ENCODE assay signal across 20 mouse cellular contexts in the genomic region with DNA sequence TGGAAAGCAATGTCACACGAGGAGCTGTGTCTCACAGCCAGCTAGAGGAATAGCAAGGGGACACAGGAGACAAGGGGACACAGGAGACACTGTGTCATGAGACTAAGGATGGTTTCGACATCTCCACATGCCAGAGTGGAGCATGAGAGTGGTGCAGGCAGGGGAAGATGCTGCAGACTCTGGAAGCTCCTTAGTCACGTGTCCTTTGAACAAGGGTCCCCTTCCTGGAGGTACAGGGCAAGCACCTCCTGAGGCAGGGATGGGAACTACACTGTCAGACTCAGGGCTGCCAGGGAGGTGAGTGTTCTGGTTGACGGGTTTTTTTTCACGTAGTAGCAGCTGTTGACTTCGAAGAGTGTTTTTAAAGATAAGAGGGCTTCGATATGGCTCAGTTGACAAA.
A peak's percentile ranks its signal among the peaks of the same experiment; 100 is the strongest.
DNase-seq lines count a peak whose midpoint lies in the region; ATAC-seq and TF ChIP-seq lines count a peak whose summit lies in the region.
"Had no signal": no experiment of that assay in that cellular context is flagged by ENCODE, and none has a peak within 500 bp of the region (broad histone marks: within the 10 kb centered on the region; RNA-seq: fewer than 3 reads in every experiment).

No protein-coding gene starts in this region.

- WGBS in intestine, postnatal 0 days, result 21% methylated on average over 7 of the region's 7 CpGs
- 20% methylated on average over 7 of the region's 7 CpGs for WGBS in intestine, embryonic 15.5 days
- WGBS in lung, postnatal 0 days, result 21% methylated on average over 7 of the region's 7 CpGs

- no peak overlapping the region for H3K4me3 ChIP-seq in intestine, postnatal 0 days (ENCODE audit: low read depth, low read length)
- no peak overlapping the region for H3K4me3 ChIP-seq in intestine, embryonic 15.5 days (replicated peaks)
- no peak overlapping the region for H3K4me3 ChIP-seq in lung, postnatal 0 days (ENCODE audit: low read depth, low read length)
- no peak overlapping the region for H3K4me3 ChIP-seq in MEL (ENCODE audit: control insufficient read depth in 1 of 2, insufficient read depth in 1 of 2, low read depth in 2 of 2, low read length in 2 of 2)
- H3K4me3 ChIP-seq: hindbrain, embryonic 15.5 days; midbrain, embryonic 12.5 days; stomach, embryonic 15.5 days had no signal

- TF ChIP-seq EP300 in lung, postnatal 0 days (IDR thresholded peaks at IDR 0.05), result no peak
- no peak for TF ChIP-seq EP300 in MEL (IDR thresholded peaks at IDR 0.05; ENCODE audit: low read depth in 1 of 2, low read length in 2 of 2)

- DNase-seq in lung, postnatal 0 days (ENCODE audit: low spot score), result no peak
- DNase-seq in lung, postnatal 36 days, result no peak
- peak; percentile 16 for DNase-seq in MEL (ENCODE audit: low read depth, low spot score)
- DNase-seq in urinary bladder, postnatal 25 days (ENCODE audit: low spot score), result no peak
- DNase-seq in urinary bladder, adult 2 months (ENCODE audit: low spot score), result no peak
- DNase-seq: adrenal gland, adult 8-10 months; cerebellum, adult 18-20 months; gastrocnemius, postnatal 25 days; kidney, adult 8-10 months; layer of hippocampus, postnatal 36 days; left cerebral cortex, postnatal 4 days; right cerebral cortex, adult 18-20 months had no signal

- TF ChIP-seq POLR2A in MEL (IDR thresholded peaks at IDR 0.05; ENCODE audit: control insufficient read depth in 1 of 2, insufficient read depth in 1 of 2, low read depth in 1 of 2, low read length in 2 of 2, poor library complexity in 1 of 2), result no peak

- TF ChIP-seq RAD21 in MEL (IDR thresholded peaks at IDR 0.05; ENCODE audit: low read depth, low read length), result no peak

- H3K27me3 ChIP-seq in intestine, postnatal 0 days (replicated peaks; ENCODE audit: control insufficient read depth, insufficient read depth, low read length), result 0 out of 2 replicates have a peak, but pooled peaks cover 7% of the 10 kb centered on the region
- H3K27me3 ChIP-seq in intestine, embryonic 15.5 days (replicated peaks), result no peaks in the 10 kb centered on the region
- H3K27me3 ChIP-seq in lung, postnatal 0 days (replicated peaks; ENCODE audit: insufficient read depth, low read length), result no peaks in the 10 kb centered on the region
- peaks cover 18 to 27% of the 10 kb centered on the region in 2 experiments for H3K27me3 ChIP-seq in MEL (ENCODE audit: control insufficient read depth in 1 of 2, insufficient read depth in 2 of 2, low read length in 2 of 2)
- H3K27me3 ChIP-seq: hindbrain, embryonic 15.5 days; midbrain, embryonic 12.5 days; stomach, embryonic 15.5 days had no signal

- H3K4me2 ChIP-seq in intestine, postnatal 0 days (replicated peaks; ENCODE audit: low read depth), result no peak overlapping the region
- no peak overlapping the region for H3K4me2 ChIP-seq in intestine, embryonic 15.5 days (replicated peaks)
- no peak overlapping the region for H3K4me2 ChIP-seq in lung, postnatal 0 days (replicated peaks; ENCODE audit: low read depth, low read length)
- H3K4me2 ChIP-seq: heart, embryonic 11.5 days; hindbrain, embryonic 15.5 days; liver, embryonic 11.5 days; midbrain, embryonic 12.5 days; stomach, embryonic 15.5 days had no signal

- no peak overlapping the region for H3K9ac ChIP-seq in intestine, postnatal 0 days (ENCODE audit: low read depth, low read length)
- no peak overlapping the region for H3K9ac ChIP-seq in intestine, embryonic 15.5 days
- no peak overlapping the region for H3K9ac ChIP-seq in lung, postnatal 0 days (replicated peaks; ENCODE audit: low read depth)
- no peak overlapping the region for H3K9ac ChIP-seq in MEL (ENCODE audit: control insufficient read depth, low read depth, low read length, poor library complexity, severe bottlenecking)
- H3K9ac ChIP-seq: hindbrain, embryonic 15.5 days; midbrain, embryonic 12.5 days; stomach, embryonic 15.5 days had no signal

- H3K36me3 ChIP-seq in intestine, postnatal 0 days (ENCODE audit: control insufficient read depth, insufficient read depth), result no peaks in the 10 kb centered on the region
- no peaks in the 10 kb centered on the region for H3K36me3 ChIP-seq in intestine, embryonic 15.5 days
- no peaks in the 10 kb centered on the region for H3K36me3 ChIP-seq in lung, postnatal 0 days (ENCODE audit: insufficient read depth, low read length)
- H3K36me3 ChIP-seq in MEL (ENCODE audit: control insufficient read depth in 1 of 2, insufficient read depth in 2 of 2, low read length in 2 of 2), result no peaks in the 10 kb centered on the region
- H3K36me3 ChIP-seq: hindbrain, embryonic 15.5 days; midbrain, embryonic 12.5 days; stomach, embryonic 15.5 days had no signal

- H3K4me1 ChIP-seq in intestine, postnatal 0 days (replicated peaks; ENCODE audit: control insufficient read depth, insufficient read depth, low read length), result no peaks in the 10 kb centered on the region
- no peaks in the 10 kb centered on the region for H3K4me1 ChIP-seq in intestine, embryonic 15.5 days (replicated peaks)
- H3K4me1 ChIP-seq in lung, postnatal 0 days (ENCODE audit: insufficient read depth, low read depth, low read length), result no peaks in the 10 kb centered on the region
- no peaks in the 10 kb centered on the region for H3K4me1 ChIP-seq in MEL (ENCODE audit: control insufficient read depth in 1 of 2, insufficient read depth in 2 of 2, low read length in 2 of 2)
- H3K4me1 ChIP-seq: midbrain, embryonic 12.5 days; stomach, embryonic 15.5 days had no signal

- H3K27ac ChIP-seq in intestine, postnatal 0 days (ENCODE audit: low read depth, low read length), result no peak overlapping the region
- H3K27ac ChIP-seq in intestine, embryonic 15.5 days, result no peak overlapping the region
- no peak overlapping the region for H3K27ac ChIP-seq in lung, postnatal 0 days (ENCODE audit: low read length)
- no peak overlapping the region for H3K27ac ChIP-seq in MEL (ENCODE audit: control insufficient read depth, low read depth, low read length)
- H3K27ac ChIP-seq: hindbrain, embryonic 15.5 days; midbrain, embryonic 12.5 days; stomach, embryonic 15.5 days had no signal

- TF ChIP-seq CTCF in intestine, postnatal 0 days (IDR thresholded peaks at IDR 0.05; ENCODE audit: low read depth), result peak; percentile 40
- TF ChIP-seq CTCF in lung, postnatal 0 days (IDR thresholded peaks at IDR 0.05), result peak; percentile 29
- TF ChIP-seq CTCF in MEL (IDR thresholded peaks at IDR 0.05 in 2 of 3, conservative IDR thresholded peaks at IDR 0.05 in 1 of 3; ENCODE audit: control insufficient read depth in 1 of 3, insufficient read depth in 1 of 3, low read depth in 2 of 3, low read length in 3 of 3, poor library complexity in 1 of 3, severe bottlenecking in 1 of 3), result no peak

- H3K9me3 ChIP-seq in intestine, postnatal 0 days (ENCODE audit: control insufficient read depth), result no peaks in the 10 kb centered on the region
- H3K9me3 ChIP-seq in intestine, embryonic 15.5 days, result no peaks in the 10 kb centered on the region
- H3K9me3 ChIP-seq in lung, postnatal 0 days (ENCODE audit: low read length), result no peaks in the 10 kb centered on the region
- no peaks in the 10 kb centered on the region for H3K9me3 ChIP-seq in MEL (replicated peaks; ENCODE audit: insufficient read depth, low read length)
- H3K9me3 ChIP-seq: hindbrain, embryonic 15.5 days; midbrain, embryonic 12.5 days; stomach, embryonic 15.5 days had no signal

- no peak for ATAC-seq in intestine, postnatal 0 days
- ATAC-seq in intestine, embryonic 15.5 days, result no peak
- ATAC-seq in lung, postnatal 0 days, result no peak
- ATAC-seq in megakaryocyte progenitor cell, adult 5-6 weeks (replicated peaks; ENCODE audit: poor library complexity), result 0 out of 2 replicates have a peak, but pooled peaks have one; percentile 17

- H3K79me2 ChIP-seq in MEL (ENCODE audit: control insufficient read depth, insufficient read depth, low read length, poor library complexity), result no peaks in the 10 kb centered on the region

TF ChIP-seq in MEL, 35 proteins besides CTCF, POLR2A, EP300 and RAD21:
- TF ChIP-seq USF1 (IDR thresholded peaks at IDR 0.05; ENCODE audit: low read depth, low read length) (peak; percentile 63; the same call in 1 of the 2 replicates), USF2 (IDR thresholded peaks at IDR 0.05; ENCODE audit: borderline replicate concordance in 1 of 2, insufficient read depth in 1 of 2, low read depth in 1 of 2, low read length in 2 of 2) (no peak), E2F4 (IDR thresholded peaks at IDR 0.05; ENCODE audit: borderline replicate concordance, low read depth, low read length) (no peak), TBP (IDR thresholded peaks at IDR 0.05; ENCODE audit: low read depth, low read length) (no peak)

Comparison
In these comparisons a context has a peak if more than half of its experiments do, and no peak if none do; other contexts are left out.
1. CTCF ChIP-seq: peak in intestine, postnatal 0 days (single experiment) and lung, postnatal 0 days (single experiment); none in MEL (0 of 3).